Mouse (Mus musculus) heart, embryonic 10.5 days (tissue): ENCODE results near the gene Atox1. TPM values are rescaled to one million over a fixed set of nuclear protein-coding genes. Genes with fewer than 3 reads are reported as not detected.
A peak's percentile ranks its signal among the peaks of the same experiment; 100 is the strongest.
"Not testable (repeated sequence)": the region's sequence is repeated elsewhere in the genome, so short reads cannot be mapped to it uniquely, and the experiment has no call there.

Experiments used
- DNase-seq: peaks from one replicate; pipeline ENCODE4 v3.0.0-alpha.2; 2017; ENCODE audit warnings: low spot score
- H3K27ac ChIP-seq: fragments of 300-500 bp; sonication (generic); 2 replicates; pipeline ENCODE4 v1.5.1; 2016; ENCODE audit warnings: mild to moderate bottlenecking
- H3K27me3 ChIP-seq: fragments of 300-500 bp; sonication (generic); 2 replicates; pipeline ENCODE4 v1.6.1; 2016; ENCODE audit warnings: mild to moderate bottlenecking; ENCODE audit not compliant: poor library complexity, insufficient read depth, severe bottlenecking
- H3K36me3 ChIP-seq: fragments of 300-500 bp; sonication (generic); 2 replicates; pipeline ENCODE4 v1.6.1; 2016; ENCODE audit warnings: mild to moderate bottlenecking, moderate library complexity
- H3K4me1 ChIP-seq: fragments of 300-500 bp; sonication (generic); 2 replicates; pipeline ENCODE4 v1.6.1; 2016; ENCODE audit warnings: mild to moderate bottlenecking
- H3K4me3 ChIP-seq: fragments of 300-500 bp; sonication (generic); 2 replicates; pipeline ENCODE4 v1.5.1; 2016; ENCODE audit warnings: mild to moderate bottlenecking, moderate library complexity
- H3K9me3 ChIP-seq: fragments of 300-500 bp; sonication (generic); 2 replicates; pipeline ENCODE4 v1.6.1; 2016; ENCODE audit warnings: mild to moderate bottlenecking, moderate library complexity
- WGBS: fragments of 180-500 bp; shearing (Covaris S2); methylation state at CpG from one replicate; pipeline ENCODE4 v1.1.7; 2016; 5-methylcytosine and 5-hydroxymethylcytosine counted together
- polyA plus RNA-seq: library from polyadenylated mRNA; unstranded; fragments of >200 nt; fragmentation: Nextera tagmentation; extraction: Ambion mirVana; gene quantifications from 2 replicates; pipeline ENCODE4 v1.2.1, GENCODE M21; 2016

The Atox1 gene
- polyA plus RNA-seq, 1 experiment from 2014 or later = 269 TPM

- peak overlapping the region; percentile 63 for H3K4me3 ChIP-seq
- peaks cover 77% of the 10 kb centered on the region for H3K4me1 ChIP-seq
- no peaks in the 10 kb centered on the region for H3K27me3 ChIP-seq
- no peak for DNase-seq
- 5% methylated on average over 3 of the region's 3 CpGs for WGBS
- H3K36me3 ChIP-seq = peaks cover 16% of the 10 kb centered on the region
- no peaks in the 10 kb centered on the region for H3K9me3 ChIP-seq
- peak overlapping the region; percentile 97 for H3K27ac ChIP-seq
Observed at GRCm38 (mm10) chr11:55418704-55419061, 42.4 kb downstream of the Atox1 start.

- peak; percentile 96 for DNase-seq
- Histone ChIP-seq H3K27me3 (no peaks in the 10 kb centered on the region), H3K27ac (peak overlapping the region; percentile 97), H3K9me3 (no peaks in the 10 kb centered on the region), H3K36me3 (peaks cover 21% of the 10 kb centered on the region), H3K4me1 (peaks cover 75% of the 10 kb centered on the region), H3K4me3 (peak overlapping the region; percentile 63)
- WGBS = under 1% methylated on average over 23 of the region's 24 CpGs
Observed at GRCm38 (mm10) chr11:55417898-55418703, 42.9 kb downstream of the Atox1 start.

GRCm38 (mm10) chr11:55416609-55417265, 44.3 kb downstream of the Atox1 start:
- WGBS = 53% methylated on average over 6 of the region's 6 CpGs

GRCm38 (mm10) chr11:55415731-55416130, 45.3 kb downstream of the Atox1 start:
- not testable (repeated sequence) for DNase-seq, H3K9me3 ChIP-seq, H3K4me3 ChIP-seq, H3K27me3 ChIP-seq
- Histone ChIP-seq H3K4me1 (peaks cover 75% of the 10 kb centered on the region), H3K36me3 (peaks cover 43% of the 10 kb centered on the region), H3K27ac (peak overlapping the region; percentile 64; the same call in 1 of the 2 replicates)
- WGBS = 80% methylated on average over 6 of the region's 6 CpGs

More at GRCm38 (mm10) chr11:55416609-55417265, 44.3 kb downstream of the Atox1 start:
- peaks cover 73% of the 10 kb centered on the region for H3K4me1 ChIP-seq
- H3K27me3 ChIP-seq = no peaks in the 10 kb centered on the region
- no peaks in the 10 kb centered on the region for H3K9me3 ChIP-seq
- peaks cover 34% of the 10 kb centered on the region for H3K36me3 ChIP-seq
- peak overlapping the region; percentile 63 for H3K4me3 ChIP-seq
- no peak for DNase-seq
- H3K27ac ChIP-seq = peak overlapping the region; percentile 97

- Histone ChIP-seq H3K36me3 (peaks cover 49% of the 10 kb centered on the region), H3K9me3 (no peaks in the 10 kb centered on the region), H3K4me1 (peaks cover 73% of the 10 kb centered on the region), H3K4me3 (peak overlapping the region; percentile 31), H3K27ac (peak overlapping the region; percentile 64; the same call in 1 of the 2 replicates), H3K27me3 (no peaks in the 10 kb centered on the region)
- no peak for DNase-seq
- 23% methylated on average over 9 of the region's 9 CpGs for WGBS
Observed at GRCm38 (mm10) chr11:55415036-55415704, 45.9 kb downstream of the Atox1 start.

GRCm38 (mm10) chr11:55414314-55414713, 46.7 kb downstream of the Atox1 start:
- Histone ChIP-seq H3K4me3 (no peak overlapping the region), H3K27ac (peak overlapping the region; percentile 64), H3K27me3 (no peaks in the 10 kb centered on the region), H3K36me3 (peaks cover 57% of the 10 kb centered on the region), H3K4me1 (peaks cover 66% of the 10 kb centered on the region), H3K9me3 (no peaks in the 10 kb centered on the region)
- DNase-seq = no peak
- 47% methylated on average over 5 of the region's 5 CpGs for WGBS

- peaks cover 66% of the 10 kb centered on the region for H3K36me3 ChIP-seq
- H3K9me3 ChIP-seq = no peaks in the 10 kb centered on the region
- H3K27me3 ChIP-seq = no peaks in the 10 kb centered on the region
- WGBS = 96% methylated on average over 2 of the region's 2 CpGs
- H3K4me3 ChIP-seq = no peak overlapping the region
- no peak overlapping the region; the same call in 1 of the 2 replicates for H3K27ac ChIP-seq
- H3K4me1 ChIP-seq = peaks cover 61% of the 10 kb centered on the region
- no peak for DNase-seq
Observed at GRCm38 (mm10) chr11:55413416-55413796, 47.6 kb downstream of the Atox1 start.

- peaks cover 72% of the 10 kb centered on the region for H3K36me3 ChIP-seq
- no peaks in the 10 kb centered on the region for H3K9me3 ChIP-seq
- 89% methylated on average over 10 of the region's 10 CpGs for WGBS
- 0 out of 2 replicates have a peak overlapping the region, but pooled peaks have one; percentile 5 for H3K27ac ChIP-seq
- peaks cover 61% of the 10 kb centered on the region for H3K4me1 ChIP-seq
- H3K27me3 ChIP-seq = no peaks in the 10 kb centered on the region
- H3K4me3 ChIP-seq = no peak overlapping the region
- DNase-seq = no peak
Observed at GRCm38 (mm10) chr11:55412680-55413415, 48.2 kb downstream of the Atox1 start.

- H3K4me1 ChIP-seq = peaks cover 55% of the 10 kb centered on the region
- H3K36me3 ChIP-seq = peaks cover 80% of the 10 kb centered on the region
- WGBS = 79% methylated on average over 7 of the region's 7 CpGs
- H3K9me3 ChIP-seq = no peaks in the 10 kb centered on the region
- H3K27ac ChIP-seq = no peak overlapping the region
- H3K4me3 ChIP-seq = no peak overlapping the region
- no peak for DNase-seq
- H3K27me3 ChIP-seq = no peaks in the 10 kb centered on the region
Observed at GRCm38 (mm10) chr11:55412034-55412433, 49.0 kb downstream of the Atox1 start.

- Histone ChIP-seq H3K27me3 (no peaks in the 10 kb centered on the region), H3K9me3 (no peaks in the 10 kb centered on the region), H3K4me1 (peaks cover 45% of the 10 kb centered on the region), H3K4me3 (no peak overlapping the region), H3K27ac (peak overlapping the region; percentile 52), H3K36me3 (peaks cover 92% of the 10 kb centered on the region)
- 57% methylated on average over 3 of the region's 3 CpGs for WGBS
- no peak for DNase-seq
Observed at GRCm38 (mm10) chr11:55410502-55410901, 50.5 kb downstream of the Atox1 start.

- H3K36me3 ChIP-seq = peaks cover 92% of the 10 kb centered on the region
- H3K27ac ChIP-seq = no peak overlapping the region
Observed at GRCm38 (mm10) chr11:55410005-55410404, 51.0 kb downstream of the Atox1 start.

GRCm38 (mm10) chr11:55407133-55407532, 53.9 kb downstream of the Atox1 start:
- H3K27ac ChIP-seq = no peak overlapping the region
- 93% methylated on average over 4 of the region's 4 CpGs for WGBS
- DNase-seq = no peak
- H3K4me1 ChIP-seq = peaks cover 21% of the 10 kb centered on the region; the same call in 1 of the 2 replicates
- no peak overlapping the region for H3K4me3 ChIP-seq
- no peaks in the 10 kb centered on the region for H3K9me3 ChIP-seq
- H3K36me3 ChIP-seq = peaks cover 98% of the 10 kb centered on the region
- H3K27me3 ChIP-seq = no peaks in the 10 kb centered on the region

More at GRCm38 (mm10) chr11:55410005-55410404, 51.0 kb downstream of the Atox1 start:
- Histone ChIP-seq H3K9me3 (no peaks in the 10 kb centered on the region), H3K4me3 (no peak overlapping the region), H3K4me1 (peaks cover 40% of the 10 kb centered on the region), H3K27me3 (no peaks in the 10 kb centered on the region)
- 82% methylated on average over 3 of the region's 3 CpGs for WGBS
- DNase-seq = no peak
